In the genomic region with DNA sequence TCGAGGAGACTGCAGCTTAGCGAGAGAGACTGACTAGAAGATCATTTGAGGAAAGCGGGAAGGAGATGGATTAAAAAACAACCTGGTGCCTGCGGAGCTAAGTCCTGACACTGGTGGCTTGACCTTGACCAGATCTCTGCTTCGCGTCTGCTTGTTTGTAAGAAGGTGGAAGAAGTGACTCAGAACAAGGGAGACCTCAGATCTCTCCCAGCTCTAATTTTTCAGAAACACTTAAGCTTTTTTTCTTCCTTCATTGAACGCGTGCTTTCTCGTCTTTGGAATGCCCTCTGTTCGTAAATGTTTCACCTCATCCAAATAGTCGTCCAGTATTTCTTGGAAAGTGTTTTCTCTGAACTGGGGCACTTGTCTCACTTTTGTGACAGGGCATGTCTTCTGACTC, we compare ENCODE assay signal across 8 mouse cellular contexts. TPM values are rescaled to one million over a fixed set of nuclear protein-coding genes. Genes with fewer than 3 reads are reported as not detected.
DNase-seq lines count a peak whose midpoint lies in the region; ATAC-seq and TF ChIP-seq lines count a peak whose summit lies in the region.

No protein-coding gene starts in this region.

- intact Hi-C loops in left cerebral cortex, adult 2 months (cut with DNase I), result loop anchor here (5.0 kb wide), 2 partner anchors 96 to 221 kb away; no protein-coding TSS in a partner anchor
- intact Hi-C loops in left cerebral cortex, postnatal 14 days (cut with DNase I), result loop anchor here (5.0 kb wide), 1 partner anchor 221 kb away; no protein-coding TSS in a partner anchor
- intact Hi-C loops in gastrocnemius, postnatal 14 days (cut with DNase I; ENCODE audit: low total_unique reads), result loop anchor here (10.0 kb wide), 1 partner anchor 214 kb away; no protein-coding TSS in a partner anchor

- no peaks in the 10 kb centered on the region for H3K27me3 ChIP-seq in forebrain, embryonic 12.5 days
- H3K27me3 ChIP-seq in liver, embryonic 11.5 days (replicated peaks; ENCODE audit: control insufficient read depth, insufficient read depth, low read length), result no peaks in the 10 kb centered on the region
- no peaks in the 10 kb centered on the region for H3K27me3 ChIP-seq in stomach, embryonic 14.5 days (ENCODE audit: control insufficient read depth, insufficient read depth, low read length)

- no peak for DNase-seq in left cerebral cortex, adult 2 months (ENCODE audit: extremely low spot score in 1 of 2, low spot score in 2 of 2)
- DNase-seq in left cerebral cortex, postnatal 14 days (ENCODE audit: low spot score in 2 of 2), result no peak
- no peak for DNase-seq in liver, embryonic 11.5 days (ENCODE audit: low spot score)
- DNase-seq in gastrocnemius, postnatal 25 days, result no peak
- no peak for DNase-seq in gastrocnemius, postnatal 14 days
- no peak for DNase-seq in adipocyte (ENCODE audit: low spot score)

- peak overlapping the region; percentile 52 for H3K9ac ChIP-seq in forebrain, embryonic 12.5 days
- peak overlapping the region; percentile 62 for H3K9ac ChIP-seq in liver, embryonic 11.5 days (ENCODE audit: low read depth, low read length)
- H3K9ac ChIP-seq in stomach, embryonic 14.5 days (replicated peaks; ENCODE audit: low read depth, low read length), result peak overlapping the region; percentile 36; the same call in 1 of the 2 replicates

- H3K36me3 ChIP-seq in forebrain, embryonic 12.5 days (replicated peaks), result no peaks in the 10 kb centered on the region
- no peaks in the 10 kb centered on the region for H3K36me3 ChIP-seq in liver, embryonic 11.5 days (ENCODE audit: control insufficient read depth, insufficient read depth, low read length)
- no peaks in the 10 kb centered on the region for H3K36me3 ChIP-seq in stomach, embryonic 14.5 days (ENCODE audit: control insufficient read depth, insufficient read depth, low read length)

- peak overlapping the region; percentile 91 for H3K4me3 ChIP-seq in left cerebral cortex, adult 2 months
- H3K4me3 ChIP-seq in forebrain, embryonic 12.5 days (replicated peaks), result peak overlapping the region; percentile 84
- peak overlapping the region; percentile 76 for H3K4me3 ChIP-seq in liver, embryonic 11.5 days (ENCODE audit: low read depth, low read length)
- peak overlapping the region; percentile 84 for H3K4me3 ChIP-seq in stomach, embryonic 14.5 days (ENCODE audit: low read depth, low read length)

- TF ChIP-seq CTCF in left cerebral cortex, adult 2 months (IDR thresholded peaks at IDR 0.05), result no peak

- peak overlapping the region; percentile 67 for H3K27ac ChIP-seq in left cerebral cortex, adult 2 months
- H3K27ac ChIP-seq in forebrain, embryonic 12.5 days, result peak overlapping the region; percentile 62; the same call in 1 of the 2 replicates
- H3K27ac ChIP-seq in liver, embryonic 11.5 days (ENCODE audit: low read depth, low read length), result peak overlapping the region; percentile 52; the same call in 1 of the 2 replicates
- H3K27ac ChIP-seq in stomach, embryonic 14.5 days (ENCODE audit: low read length), result peak overlapping the region; percentile 77

- no peak for ATAC-seq in forebrain, embryonic 12.5 days (ENCODE audit: low FRiP score)
- ATAC-seq in liver, embryonic 11.5 days (replicated peaks; ENCODE audit: low FRiP score), result no peak
- no peak for ATAC-seq in stomach, embryonic 14.5 days (ENCODE audit: insufficient number of reproducible peaks, insufficient read depth, low FRiP score, low read depth)

- peak overlapping the region; percentile 89 for H3K4me2 ChIP-seq in forebrain, embryonic 12.5 days
- H3K4me2 ChIP-seq in liver, embryonic 11.5 days, result peak overlapping the region; percentile 88
- H3K4me2 ChIP-seq in stomach, embryonic 14.5 days (replicated peaks; ENCODE audit: low read depth, low read length), result peak overlapping the region; percentile 55

- peaks cover 14% of the 10 kb centered on the region for H3K4me1 ChIP-seq in forebrain, embryonic 12.5 days
- H3K4me1 ChIP-seq in liver, embryonic 11.5 days (replicated peaks; ENCODE audit: control insufficient read depth, insufficient read depth, low read length), result peaks cover 13% of the 10 kb centered on the region
- no peaks in the 10 kb centered on the region for H3K4me1 ChIP-seq in stomach, embryonic 14.5 days (ENCODE audit: control insufficient read depth, insufficient read depth, low read length)

- 9% methylated on average over 11 of the region's 11 CpGs for WGBS in forebrain, embryonic 12.5 days
- 10% methylated on average over 11 of the region's 11 CpGs for WGBS in liver, embryonic 11.5 days
- 7% methylated on average over 11 of the region's 11 CpGs for WGBS in stomach, embryonic 14.5 days

- no peaks in the 10 kb centered on the region for H3K9me3 ChIP-seq in forebrain, embryonic 12.5 days
- no peaks in the 10 kb centered on the region for H3K9me3 ChIP-seq in liver, embryonic 11.5 days (ENCODE audit: control insufficient read depth, low read length)
- no peaks in the 10 kb centered on the region for H3K9me3 ChIP-seq in stomach, embryonic 14.5 days (ENCODE audit: control insufficient read depth, low read depth, low read length)

RNA-seq across cellular contexts. Expression of gene Magi3, which starts 1.0 kb away (rescaled TPM):
- 10 to 100 TPM; 52.1 to 52.2 TPM for total RNA-seq in left cerebral cortex, adult 2 months (2021)
- 10 to 100 TPM; 41.0 to 48.4 TPM for total RNA-seq in left cerebral cortex, postnatal 14 days (2021)
- polyA plus RNA-seq in forebrain, embryonic 12.5 days (2016; fragmentation: Nextera tagmentation; extraction: Ambion mirVana), result 5.3 and 5.6 TPM in 2 replicates
- polyA plus RNA-seq in liver, embryonic 11.5 days (2014; fragmentation: Nextera tagmentation; extraction: Ambion mirVana), result 3.2 and 4.1 TPM in 2 replicates
- polyA plus RNA-seq in stomach, embryonic 14.5 days (2014; fragmentation: Nextera tagmentation; extraction: Ambion mirVana), result 9.9 and 10.5 TPM in 2 replicates
- total RNA-seq in gastrocnemius, postnatal 25 days (2021), result 1 to 10 TPM; 2.5 to 3.1 TPM
- 1 to 10 TPM; 5.5 to 6.1 TPM for total RNA-seq in gastrocnemius, postnatal 14 days (2021)

Comparison
In these comparisons a context has a peak if more than half of its experiments do, and no peak if none do; other contexts are left out.
1. RNA of gene Magi3, which starts 1.0 kb away (total RNA-seq): 52.1 to 52.2 TPM in left cerebral cortex, adult 2 months and 41.0 to 48.4 TPM in left cerebral cortex, postnatal 14 days; 5.5 to 6.1 TPM in gastrocnemius, postnatal 14 days and 2.5 to 3.1 TPM in gastrocnemius, postnatal 25 days; every median in the first group is over 4 times any median in the second.
2. Peak in every context shown above with its lines, with median percentiles within 50 percentile points of each other: H3K27ac ChIP-seq, H3K4me3 ChIP-seq, H3K4me2 ChIP-seq and H3K9ac ChIP-seq.